Mouse (Mus musculus) gastrocnemius, postnatal 4 days (tissue): Measurements from ENCODE around the gene Gm20388. TPM values are rescaled to one million over a fixed set of nuclear protein-coding genes. Genes with fewer than 3 reads are reported as not detected.

Experiments
- DNase-seq, 2 experiments: peaks; one replicate each; pipeline ENCODE4 v3.0.0; 2021 to 2022; ENCODE audit warnings: low spot score in 2 of 2, mixed read lengths in 2 of 2
- total RNA-seq, 2 experiments: library from RNA; stranded (reverse); gene quantifications; 2 replicates each; pipeline ENCODE4 v1.2.3; 2021

Gm20388 gene
- total RNA-seq, 2 experiments from 2014 or later: 12.8 to 22.8 TPM

- DNase-seq: no peak
These were observed 2517.0 kb downstream of the Gm20388 start for GRCm38 (mm10) chr8:122427607-122428006.

DNA sequence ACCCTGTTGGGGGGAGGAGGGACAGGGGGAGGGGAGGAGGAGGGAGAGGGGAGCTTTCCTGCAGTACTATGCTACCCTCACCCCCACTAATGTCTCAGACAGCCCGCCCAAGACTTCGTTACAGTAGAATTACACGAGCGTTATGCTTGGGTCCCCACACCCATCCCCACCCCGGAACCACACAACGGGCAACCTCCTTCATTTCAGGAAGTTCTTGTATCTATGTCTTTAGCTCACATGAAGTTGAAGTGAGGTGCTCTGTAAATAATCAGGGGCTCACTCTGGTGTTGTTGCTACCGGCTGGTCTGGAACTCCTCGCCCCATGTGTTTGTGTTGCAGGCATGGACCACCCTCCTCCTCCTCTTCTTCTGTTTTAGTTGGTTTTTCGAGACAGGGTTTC, 2517.5 kb downstream of the Gm20388 start:
- no peak for DNase-seq

DNA sequence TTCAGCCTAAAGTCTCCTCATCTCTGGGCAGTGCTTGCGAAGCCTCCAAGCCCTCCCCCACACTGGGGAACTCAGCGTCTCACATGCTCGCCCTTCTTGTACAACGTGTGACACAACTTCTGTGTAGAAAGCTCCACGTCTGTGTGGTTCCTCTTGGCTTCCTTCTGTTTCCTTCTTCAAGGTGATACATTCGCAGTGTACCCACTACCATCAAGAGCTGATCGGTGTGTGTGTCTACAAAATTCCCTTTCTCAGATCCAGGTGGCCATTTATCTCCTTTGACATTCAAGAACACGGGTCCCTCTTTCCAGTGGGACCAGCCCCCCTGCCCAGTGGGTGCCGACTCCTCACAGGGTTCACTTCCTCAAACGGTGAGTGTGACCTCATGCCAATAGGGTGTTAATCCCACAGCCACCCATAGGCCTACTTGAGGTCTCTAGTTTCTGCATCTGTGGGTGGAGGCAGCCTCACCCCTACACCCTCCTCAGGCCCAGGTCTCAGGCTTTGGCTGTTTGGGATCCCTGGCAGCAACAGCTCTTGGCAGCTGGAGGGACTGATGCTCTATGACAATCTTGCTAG, 2519.5 kb downstream of the Gm20388 start:
- peak in 1 of 2 experiments; percentile 17 for DNase-seq

- no peak for DNase-seq
These were observed 2520.0 kb downstream of the Gm20388 start for GRCm38 (mm10) chr8:122430646-122431045.

GRCm38 (mm10) chr8:122431694-122432442, 2521.2 kb downstream of the Gm20388 start:
- DNase-seq: peak in 1 of 2 experiments; percentile 42

- DNase-seq: peak; percentile 55 to 75
These were observed 2522.0 kb downstream of the Gm20388 start, which contains the start of gene Cyba for GRCm38 (mm10) chr8:122432443-122433268. Gene Cyba (minus strand): TSS chr8:122432930.

DNA sequence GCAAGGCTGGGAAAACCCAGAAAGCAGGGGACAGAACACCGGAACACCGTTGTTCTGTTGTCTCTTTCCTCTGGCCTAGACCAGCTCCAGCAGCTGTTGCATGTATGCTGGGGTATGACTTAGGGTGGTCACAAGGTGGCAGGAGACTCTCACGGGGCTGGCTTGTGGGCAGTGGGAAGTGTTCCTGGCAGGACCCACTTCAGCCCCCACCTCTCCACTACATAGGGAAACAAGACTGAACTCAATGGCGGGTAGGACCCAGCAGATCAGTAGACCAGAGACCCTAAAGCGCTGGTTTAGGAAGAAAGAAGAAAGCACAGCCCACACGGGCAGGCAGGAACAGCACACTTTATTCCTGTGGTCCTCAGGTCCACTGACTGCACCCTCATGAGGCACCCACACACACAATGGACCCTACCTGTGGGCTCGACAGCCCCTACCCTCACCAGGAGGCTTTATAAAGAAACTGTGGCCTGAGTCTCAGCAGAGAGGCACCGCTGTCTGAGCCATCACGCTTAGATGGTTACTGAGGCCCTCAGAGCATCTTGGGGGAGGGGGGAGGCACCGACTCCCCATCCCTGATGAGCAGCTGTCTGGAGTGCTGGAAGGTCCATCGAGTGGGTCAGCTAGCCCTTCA, 2522.7 kb downstream of the Gm20388 start:
- no peak for DNase-seq

- no peak for DNase-seq
These were observed 2524.7 kb downstream of the Gm20388 start for GRCm38 (mm10) chr8:122435375-122435774.

GRCm38 (mm10) chr8:122436146-122436545, 2525.5 kb downstream of the Gm20388 start:
- no peak for DNase-seq

DNA sequence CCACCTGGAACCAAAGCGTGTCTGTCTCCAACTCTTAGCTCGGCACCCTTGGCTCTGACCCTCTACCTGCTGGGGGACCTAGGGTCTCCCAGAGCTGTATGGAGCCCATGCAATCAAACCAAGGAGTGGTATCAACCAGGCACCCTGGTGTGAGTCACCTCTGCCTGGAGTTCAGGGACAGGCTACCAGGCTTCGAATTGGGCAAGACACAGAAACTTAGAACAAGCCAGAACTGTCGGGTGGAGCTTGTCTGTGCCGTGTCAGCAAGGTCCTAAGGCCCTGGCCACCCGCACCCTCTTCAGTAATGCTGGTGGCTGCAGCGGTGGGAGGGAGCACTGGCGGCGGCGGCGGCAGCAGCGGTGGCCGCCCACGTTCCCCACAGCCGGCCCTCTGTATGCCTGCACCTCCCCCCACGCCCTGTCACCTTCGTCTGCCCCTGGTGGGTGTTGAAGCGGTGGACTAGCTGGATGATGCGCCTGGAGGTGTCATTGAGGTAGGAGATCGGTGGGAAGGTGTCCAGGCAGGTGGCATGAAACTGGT, 2526.0 kb downstream of the Gm20388 start:
- no peak for DNase-seq

DNA sequence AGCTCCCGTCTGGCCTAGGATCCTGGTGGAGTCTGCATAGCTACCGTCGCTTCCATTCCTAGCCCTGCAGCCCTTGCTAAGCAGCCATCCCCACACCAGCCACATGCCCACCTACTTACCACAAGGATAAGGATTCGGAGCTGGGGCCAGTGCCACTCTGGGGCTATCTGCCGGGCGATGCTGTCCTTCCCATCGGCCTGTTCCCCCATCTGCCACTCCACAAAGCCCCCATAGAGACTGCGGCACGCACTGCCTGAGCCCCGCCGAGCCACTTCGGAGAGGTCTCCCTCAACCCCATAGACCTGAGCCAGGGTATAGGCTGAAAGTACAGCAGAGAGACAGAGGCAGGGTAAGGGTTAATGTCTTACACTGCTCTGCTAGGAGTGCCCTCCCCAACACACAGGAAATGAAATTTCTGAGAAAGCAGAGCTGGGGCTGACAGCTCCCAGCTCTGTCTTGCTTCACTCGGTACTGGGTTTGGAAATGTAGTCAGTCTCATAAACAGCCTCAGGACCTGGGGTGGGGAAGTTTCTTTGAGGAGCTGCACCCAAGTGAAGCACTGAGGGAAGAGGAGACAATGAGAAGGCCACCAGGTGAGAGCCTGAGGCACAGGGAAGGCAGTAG, 2527.2 kb downstream of the Gm20388 start:
- no peak for DNase-seq

DNA sequence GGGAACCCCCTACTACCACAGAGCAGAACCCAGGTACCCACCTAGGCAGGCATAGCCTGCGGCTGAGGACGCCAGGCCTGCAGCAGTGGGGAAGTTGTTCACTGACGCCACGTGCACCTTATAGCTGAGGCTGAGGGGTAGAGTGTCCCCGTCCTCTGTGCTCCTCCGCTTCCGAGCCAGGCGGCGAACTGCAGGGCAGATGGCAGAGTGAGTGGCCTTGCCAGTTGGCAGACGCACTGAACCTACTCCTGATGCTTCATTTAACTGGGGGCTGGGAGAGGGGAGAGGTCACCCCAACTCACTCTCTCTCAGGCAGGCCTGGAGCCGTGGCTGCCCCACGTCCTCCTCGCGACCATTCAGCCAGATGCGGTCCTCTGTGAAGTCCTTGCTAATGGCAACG, 2528.7 kb downstream of the Gm20388 start:
- DNase-seq: no peak

- DNase-seq: no peak
These were observed 2530.7 kb downstream of the Gm20388 start for GRCm38 (mm10) chr8:122441326-122441725.

DNA sequence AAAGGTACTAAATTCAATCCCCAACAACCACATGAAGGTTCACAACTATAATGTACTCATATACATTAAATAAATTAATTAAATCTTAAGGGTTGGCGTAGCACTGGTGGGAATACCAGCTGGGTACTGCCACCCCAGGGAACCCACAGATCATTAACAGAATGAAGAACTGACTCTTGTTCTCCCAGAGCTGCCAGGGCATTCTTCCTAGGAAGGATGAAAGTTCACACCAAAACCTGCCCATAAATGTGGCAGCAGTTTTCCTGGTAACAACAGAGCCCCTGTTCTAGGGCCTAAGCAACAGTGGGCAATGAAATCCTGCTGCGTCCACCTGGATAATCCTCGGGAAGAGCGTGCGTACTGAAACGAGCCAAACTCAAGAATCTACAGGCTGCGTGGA, 2531.7 kb downstream of the Gm20388 start:
- no peak for DNase-seq

DNA sequence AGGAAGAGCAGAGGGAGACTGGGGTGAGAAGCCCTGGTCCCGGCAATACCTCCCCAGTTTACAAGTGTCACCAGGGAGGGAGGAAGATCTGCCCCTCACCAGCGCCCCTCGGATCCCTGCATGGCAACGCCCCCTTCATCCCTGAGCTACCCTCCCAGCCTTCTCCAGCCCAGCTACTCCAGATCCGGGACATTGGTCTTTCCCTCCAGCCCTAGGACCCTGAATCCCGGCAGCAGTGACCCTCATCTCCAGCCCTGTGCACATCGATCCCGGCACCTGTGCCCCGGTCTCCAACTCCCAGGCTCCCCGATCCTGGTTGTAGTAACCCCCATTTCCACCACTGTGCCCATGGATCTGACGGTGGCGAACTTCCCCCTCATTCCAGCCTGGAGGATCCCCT, 2532.1 kb downstream of the Gm20388 start:
- no peak for DNase-seq

GRCm38 (mm10) chr8:122443262-122444006, 2532.8 kb downstream of the Gm20388 start, which contains the start of gene Mvd:
Gene Mvd (minus strand): TSS chr8:122443422.
- peak; percentile 97 to 99 for DNase-seq

DNA sequence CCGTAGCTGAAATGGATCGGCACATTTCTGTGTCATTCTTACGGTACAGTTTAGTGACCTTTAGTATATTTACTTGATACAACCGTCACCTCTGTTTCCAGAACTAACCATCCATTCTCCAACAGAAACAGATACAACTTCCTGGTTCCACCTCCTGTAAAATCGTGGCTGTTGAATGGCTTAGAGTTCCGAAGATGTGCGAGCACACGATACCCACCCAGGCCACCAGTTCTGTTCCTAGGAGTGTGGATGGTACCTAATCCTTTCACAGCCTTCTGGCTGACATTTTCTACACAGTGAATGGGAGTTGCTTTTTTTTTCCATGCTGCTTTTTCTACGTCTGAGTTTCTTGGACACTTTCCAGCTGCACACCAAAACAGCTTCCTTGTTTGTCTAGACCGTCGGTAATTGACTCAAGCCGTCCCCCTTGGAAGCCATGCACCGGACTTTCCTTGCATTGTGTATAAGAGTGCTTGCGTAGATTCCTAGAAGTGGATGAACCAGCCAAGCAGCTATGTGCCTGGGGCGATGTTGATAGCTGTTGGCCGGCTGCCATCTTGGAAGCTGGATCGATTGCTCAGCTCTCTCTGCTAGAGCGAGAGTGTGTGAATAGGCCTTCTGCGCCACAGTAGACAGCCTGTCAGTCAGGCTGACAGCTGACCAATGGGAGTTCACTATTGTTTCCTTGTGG, 2533.6 kb downstream of the Gm20388 start:
- DNase-seq: peak in 1 of 2 experiments; percentile 80

DNA sequence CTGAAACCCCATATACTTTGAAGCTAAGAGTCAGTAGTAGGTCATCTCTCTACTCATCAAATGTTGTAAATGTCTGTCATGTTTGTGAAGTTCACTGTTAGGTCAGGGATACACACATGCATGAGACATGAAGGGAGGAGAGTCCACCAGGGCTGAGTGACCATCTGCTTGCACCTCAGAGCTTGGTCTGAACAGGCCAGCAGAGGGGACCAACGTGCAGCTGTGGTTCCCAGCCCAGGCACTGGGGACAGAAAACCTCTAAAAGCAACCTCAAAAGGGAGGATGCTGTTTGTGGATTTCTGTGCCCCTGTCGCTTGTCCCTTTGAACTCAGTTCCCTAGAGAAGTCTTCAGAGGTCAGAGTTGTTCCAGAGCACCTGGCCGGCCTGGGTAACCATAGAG, 2534.6 kb downstream of the Gm20388 start:
- DNase-seq: no peak

DNA sequence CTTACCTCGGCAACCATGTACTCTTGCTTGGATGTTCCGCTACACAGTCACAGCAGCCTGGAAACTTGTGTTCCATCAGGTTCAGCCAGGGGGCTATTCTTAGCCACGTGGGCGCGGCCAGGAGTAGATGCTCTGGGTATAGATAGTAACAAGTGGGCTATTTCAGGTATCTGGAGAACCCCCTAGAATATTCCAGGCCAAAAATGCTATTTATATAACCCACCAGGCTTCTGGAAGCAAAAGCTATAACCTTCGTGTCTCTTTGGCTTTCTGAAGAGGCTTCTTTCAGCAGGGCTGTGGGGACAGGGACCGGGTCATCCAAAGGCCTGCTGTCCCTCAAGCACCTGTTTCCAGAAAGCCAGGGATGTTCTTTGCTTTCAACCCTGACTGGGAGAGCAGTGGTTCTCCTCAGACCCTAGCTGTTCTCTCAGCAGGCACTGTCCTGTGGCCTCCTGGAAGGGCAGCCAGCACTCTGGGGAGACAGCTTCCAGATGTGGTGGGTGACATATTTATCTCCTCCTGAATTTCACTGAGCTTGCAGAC, 2540.6 kb downstream of the Gm20388 start:
- no peak for DNase-seq
